Mouse (Mus musculus): ENCODE data around the gene Ulk1.
"Not testable (repeated sequence)": the region's sequence is repeated elsewhere in the genome, so short reads cannot be mapped to it uniquely, and the experiment has no call there.

The Ulk1 gene

DNA sequence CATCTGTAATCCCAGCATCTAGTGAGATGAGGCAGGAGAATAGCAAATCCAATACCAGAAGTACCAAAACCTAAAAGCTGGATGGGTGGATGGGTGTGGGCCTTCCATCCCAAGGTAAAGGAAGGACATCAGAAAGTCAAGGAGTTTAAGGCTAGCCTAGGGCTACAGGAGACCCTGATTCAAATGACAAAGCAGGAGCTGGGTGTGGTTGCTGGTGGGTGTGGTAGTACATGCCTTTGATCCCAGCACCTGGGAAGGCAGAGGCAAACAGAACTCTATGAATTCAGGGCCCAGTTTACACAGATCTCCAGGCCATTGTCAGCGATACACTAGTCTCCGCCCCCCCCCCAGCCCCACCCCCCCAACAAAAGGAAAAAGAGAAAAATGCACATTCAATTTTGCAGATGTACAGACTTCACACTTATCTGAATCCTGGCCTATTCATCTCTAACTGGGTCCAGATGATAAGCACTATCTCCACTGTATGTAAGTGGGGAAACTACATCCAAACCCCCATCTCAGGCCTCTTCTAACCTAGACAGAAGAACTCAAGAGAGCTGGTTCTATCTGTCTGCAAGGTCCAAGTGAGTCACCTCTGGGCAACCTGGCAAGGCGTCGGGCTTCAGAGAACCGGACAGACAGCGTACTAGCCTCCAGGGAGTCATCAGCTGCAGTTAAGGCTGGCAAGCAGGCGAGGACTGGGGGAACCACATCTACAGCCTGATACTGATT, 5.7 kb downstream of the Ulk1 start:
- no peak for DNase-seq (ENCODE audit: low spot score in 2 of 2)

DNA sequence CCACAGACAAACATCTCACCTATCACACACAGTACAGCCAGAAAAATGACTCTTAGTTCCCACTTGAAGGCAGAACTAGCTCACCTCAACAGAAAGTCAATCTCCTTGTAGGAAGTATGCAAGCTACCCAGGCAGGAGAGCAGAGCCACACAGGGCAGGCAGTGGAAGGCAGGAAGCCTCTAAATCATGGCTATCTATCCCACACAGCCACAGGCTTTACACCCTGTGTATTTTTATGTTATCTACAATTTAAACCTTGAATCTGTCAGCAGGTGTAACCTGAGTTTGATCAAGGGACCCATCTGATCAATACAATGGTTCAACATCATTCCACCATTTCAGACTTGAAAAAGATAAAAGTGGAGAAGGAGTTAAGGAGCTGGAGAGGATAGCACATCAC, 7.1 kb downstream of the Ulk1 start:
- DNase-seq (ENCODE audit: low spot score in 2 of 2) = no peak

DNA sequence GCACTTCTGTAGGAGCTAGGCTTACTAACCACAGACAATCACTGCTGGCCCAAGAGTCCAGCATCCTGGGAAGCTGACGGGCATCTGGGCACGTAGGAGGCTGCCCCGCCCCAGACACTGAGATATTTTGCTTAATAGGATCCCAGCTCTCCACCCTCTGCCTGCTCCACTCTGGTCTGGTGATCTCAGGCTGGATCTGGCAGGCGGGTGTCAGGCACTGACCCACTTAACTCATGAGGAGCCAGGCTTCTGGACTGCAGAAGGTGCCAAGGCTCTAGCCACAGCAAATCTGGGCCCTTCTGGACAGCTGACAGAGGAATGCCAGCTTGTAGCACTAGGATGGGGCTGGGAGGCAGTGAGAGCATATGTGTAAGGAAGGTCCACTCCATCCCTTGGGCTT, 7.7 kb downstream of the Ulk1 start:
- no peak for DNase-seq (ENCODE audit: low spot score in 2 of 2)

DNA sequence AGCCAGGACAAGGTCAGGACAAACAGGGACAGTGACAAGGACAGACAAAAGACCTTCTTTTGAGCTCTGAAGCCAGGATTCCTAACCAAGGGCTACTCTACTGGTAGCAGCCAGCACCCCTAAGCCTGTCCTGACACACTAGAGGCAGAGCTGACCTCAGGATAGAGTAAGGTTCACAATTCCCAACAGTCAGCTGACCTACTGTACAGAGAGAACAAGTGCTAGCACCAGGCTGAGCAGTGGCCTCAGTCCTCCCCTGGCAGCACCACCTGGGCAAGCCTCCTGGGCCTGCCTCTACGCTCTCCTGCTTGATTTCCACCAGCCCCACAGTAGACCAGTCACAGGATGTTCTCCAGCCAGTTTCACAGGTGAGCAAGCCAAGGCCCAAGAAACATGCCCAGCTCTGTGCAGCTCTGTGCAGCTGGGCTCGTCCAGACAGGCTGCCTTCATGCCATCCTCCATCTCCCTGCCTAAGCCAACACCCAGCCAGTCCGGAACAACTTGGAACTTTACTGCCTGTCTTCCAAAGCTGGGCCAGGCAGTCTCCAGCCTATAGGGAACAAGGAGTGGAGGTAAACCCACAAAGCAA, 8.8 kb downstream of the Ulk1 start:
- DNase-seq (ENCODE audit: low spot score in 2 of 2) = no peak

DNA sequence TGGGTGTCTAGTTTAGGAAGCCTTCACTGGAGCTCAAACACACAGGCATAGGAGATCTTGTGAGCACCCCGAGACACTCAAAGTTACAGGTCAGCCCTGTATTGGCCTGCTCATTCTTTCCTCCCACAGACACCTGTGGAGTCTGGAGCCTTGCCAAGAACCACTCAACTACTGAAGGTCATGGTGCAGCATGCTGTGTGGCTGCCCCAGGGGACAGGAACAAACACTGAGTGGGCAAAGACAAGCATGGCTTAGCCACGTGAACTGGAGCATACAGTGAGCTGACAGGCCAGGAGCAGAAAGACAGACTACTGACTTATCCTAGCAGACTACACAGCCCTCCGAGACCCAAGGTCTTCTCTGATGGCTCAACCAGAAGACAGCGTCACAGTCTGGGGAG, 12.2 kb downstream of the Ulk1 start:
- no peak for DNase-seq (ENCODE audit: low spot score in 2 of 2)

DNA sequence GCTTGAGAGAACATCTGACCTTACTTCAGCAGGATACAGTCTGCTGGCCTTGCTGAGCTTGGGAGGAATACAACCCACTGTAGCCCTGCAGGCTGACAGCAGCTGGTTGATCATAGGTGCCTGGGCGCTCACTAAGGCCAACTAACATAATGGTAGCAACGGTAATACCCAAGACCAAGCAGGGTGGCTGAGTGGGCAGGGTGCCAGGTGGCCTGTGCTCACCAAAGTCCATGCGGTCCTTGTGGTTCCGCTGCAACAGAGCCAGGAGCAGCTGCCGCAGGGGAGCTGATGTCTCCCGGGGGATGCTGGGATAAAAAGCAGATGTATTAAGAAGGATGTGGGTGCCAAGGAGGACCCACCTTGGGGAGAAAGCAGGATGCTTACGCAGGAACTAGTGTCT, 15.5 kb downstream of the Ulk1 start:
- DNase-seq (ENCODE audit: low spot score in 2 of 2) = no peak

DNA sequence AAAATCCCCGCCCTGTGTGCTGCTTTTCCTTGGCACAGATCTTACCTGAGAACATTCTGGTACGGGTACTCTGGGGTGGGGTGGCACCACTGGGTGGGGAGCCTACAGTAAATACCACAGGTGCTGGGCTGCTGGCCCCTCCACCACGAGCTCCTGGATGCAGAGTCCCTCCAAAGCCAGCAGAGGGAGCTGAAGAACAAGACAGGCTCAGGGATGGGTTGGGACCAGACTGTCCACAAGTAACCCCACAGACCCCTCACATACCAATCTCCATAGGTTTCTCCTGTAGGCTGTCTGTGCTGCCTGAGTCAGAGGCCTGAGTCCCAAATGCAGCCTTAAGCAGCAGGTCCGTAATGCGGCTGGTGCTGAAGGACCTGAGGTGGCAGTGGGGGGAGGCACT, 21.2 kb downstream of the Ulk1 start:
- peak in 1 of 2 experiments; percentile 40 for DNase-seq (ENCODE audit: low spot score in 2 of 2)

DNA sequence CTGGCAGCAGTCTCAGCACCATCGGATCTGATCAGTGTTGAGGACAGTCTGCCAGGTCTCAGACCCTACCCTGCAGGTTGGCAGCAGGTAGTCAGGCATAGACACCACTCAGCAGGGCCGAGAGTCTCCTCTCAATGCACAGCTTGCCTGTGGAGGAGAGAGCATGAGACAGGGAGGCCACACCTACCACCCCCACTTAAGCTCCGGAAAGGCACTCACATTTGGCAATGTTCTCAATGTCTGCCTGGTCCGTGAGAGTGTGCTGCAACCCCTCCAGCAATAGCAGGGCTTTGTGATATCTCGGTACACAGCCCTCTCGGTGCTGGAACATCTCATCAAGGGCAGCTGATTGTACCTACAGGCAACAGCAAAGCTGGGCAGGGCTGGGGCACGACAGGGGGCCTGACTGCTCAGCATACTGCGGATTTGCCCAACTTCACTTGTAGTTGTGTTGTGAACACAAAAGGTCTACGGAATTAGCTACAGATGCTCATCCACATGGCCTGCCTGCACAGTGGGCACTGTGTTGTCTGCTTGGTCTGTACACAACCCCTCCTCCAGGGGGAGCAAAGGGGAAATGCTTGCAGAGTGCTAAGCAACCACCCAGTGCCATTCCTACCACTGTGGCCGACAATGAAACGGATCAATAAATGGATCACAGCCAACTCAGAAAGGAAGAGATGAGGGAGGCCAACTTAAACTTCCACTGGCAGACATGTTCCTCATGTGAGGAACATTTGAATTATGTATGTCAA, 23.6 kb downstream of the Ulk1 start:
- peak; percentile 24 to 60 for DNase-seq (ENCODE audit: low spot score in 2 of 2)

DNA sequence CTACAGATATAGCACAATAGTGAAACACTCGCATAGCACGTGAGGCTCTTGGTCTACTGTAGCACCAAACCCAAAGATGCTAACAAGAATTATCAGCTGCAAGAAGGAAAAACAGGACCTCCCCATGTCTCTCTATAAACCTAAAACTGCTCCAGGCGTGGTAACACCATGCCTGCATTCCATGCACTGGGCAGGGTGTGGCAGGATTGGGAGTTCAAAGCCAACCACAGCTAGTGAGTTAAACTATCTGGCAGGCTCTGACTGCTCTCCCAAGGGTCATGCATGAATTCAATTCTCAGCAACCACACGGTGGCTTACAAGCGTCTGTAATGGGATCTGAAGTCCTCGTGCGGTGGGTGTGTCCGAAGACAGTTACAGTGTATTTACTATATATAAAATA, 26.7 kb downstream of the Ulk1 start:
- no peak for DNase-seq (ENCODE audit: low spot score in 2 of 2)

DNA sequence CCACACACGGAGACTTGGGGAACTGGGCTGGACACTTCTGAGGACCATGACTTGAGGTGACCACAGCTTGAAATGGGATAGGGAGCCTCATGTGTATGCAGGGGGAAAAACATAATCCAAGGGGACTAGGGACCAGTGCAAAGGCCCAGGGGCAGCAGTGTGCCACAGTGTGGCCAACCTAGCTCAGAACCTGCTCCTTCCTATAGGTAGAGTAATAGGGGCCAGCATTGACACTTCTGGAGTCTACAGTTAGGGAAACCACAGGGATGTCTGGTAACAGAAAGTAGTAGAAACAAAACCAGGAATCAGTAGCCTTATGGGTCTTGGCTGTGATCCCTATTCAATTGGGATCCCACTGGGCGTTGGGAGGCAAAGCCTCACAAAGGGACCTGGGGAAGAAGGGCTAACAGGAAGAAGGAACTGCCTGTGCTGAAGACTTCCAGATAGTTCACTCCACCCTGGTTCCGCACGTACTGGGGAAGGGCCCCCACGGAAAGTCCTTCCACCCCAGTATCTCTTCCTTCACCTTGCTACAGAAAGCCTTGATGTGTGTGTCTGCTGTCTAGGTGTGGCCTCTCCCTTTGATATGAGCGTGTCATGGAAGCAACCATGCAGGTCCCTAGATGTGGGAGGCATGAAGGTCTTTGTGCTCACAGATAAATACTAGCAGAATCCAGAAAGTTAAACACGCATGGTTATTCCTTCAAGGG, 28.2 kb downstream of the Ulk1 start:
- DNase-seq (ENCODE audit: low spot score in 2 of 2) = no peak

DNA sequence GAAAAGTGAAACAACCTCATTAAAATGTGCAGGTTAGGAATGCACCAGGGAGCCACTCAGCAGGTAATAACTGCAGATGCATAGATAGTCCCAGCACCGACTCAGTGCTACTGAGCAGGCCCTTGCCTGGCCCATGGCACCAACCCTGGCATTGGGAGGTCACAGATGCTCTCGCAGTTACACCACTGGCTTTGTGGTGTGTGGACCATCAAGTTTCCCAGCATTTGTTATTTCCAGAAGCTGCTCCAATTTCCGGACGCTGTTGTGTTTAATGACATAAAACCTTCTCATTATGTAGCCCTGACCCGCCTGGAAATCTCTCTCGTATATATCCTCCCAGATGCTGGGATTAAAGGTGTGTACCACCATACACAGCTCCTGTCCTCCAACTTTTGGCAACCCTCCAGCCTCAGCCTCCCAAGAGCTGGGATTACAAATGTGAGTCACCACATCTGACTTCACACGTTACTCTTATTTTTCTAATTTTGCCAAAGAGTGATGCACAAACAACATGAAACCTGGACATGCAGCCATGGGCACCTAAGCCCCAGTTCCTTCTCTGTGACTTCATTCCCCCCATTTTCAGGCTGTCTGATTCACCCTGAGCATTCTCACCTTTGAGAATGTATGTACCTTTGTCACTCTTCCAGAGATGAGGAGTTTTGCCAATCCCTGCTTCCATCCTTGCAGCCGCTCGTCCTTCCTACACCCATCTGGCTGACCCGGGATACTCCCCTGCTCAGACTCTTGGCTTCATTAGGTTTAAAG, 29.0 kb downstream of the Ulk1 start:
- DNase-seq (ENCODE audit: low spot score in 2 of 2) = peak in 1 of 2 experiments; percentile 31

DNA sequence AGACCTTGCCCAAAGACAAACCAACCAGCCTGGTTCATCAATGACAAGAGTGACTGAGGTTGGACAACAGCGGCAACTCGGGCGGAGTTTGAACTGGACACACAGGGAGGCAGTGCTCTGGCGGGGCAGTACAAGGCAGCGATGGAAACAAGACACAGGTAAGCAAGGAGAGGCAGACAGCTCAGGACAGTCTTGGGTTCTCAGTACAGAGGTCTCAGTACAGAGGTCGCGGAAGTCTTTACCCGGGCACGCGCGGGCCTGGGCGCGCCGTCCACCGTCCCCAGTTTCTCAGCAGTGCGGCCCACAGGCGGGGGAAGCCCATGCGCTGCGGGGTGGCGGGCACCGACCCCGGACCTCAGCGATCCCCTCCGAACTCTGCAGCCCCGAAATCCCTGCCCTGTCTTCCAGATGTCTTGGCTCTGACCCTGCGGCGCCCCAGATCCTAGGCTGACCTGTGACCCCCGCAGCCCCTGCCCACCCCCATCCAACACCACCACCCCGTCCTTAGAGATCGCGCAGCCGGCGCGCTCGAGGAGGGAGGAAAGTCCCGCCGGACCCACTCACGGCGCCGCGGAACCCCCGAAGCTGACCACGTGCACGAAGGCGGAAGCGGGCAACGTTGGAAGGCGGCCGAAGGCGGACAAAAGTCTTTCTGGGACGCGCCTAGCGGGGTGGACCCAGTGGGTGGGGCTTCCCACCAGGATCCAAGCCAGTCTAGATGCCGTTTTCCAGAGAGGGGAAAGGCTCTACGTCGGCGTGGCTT, 29.7 kb downstream of the Ulk1 start, which contains the start of gene Pus1:
Gene Pus1, minus strand, starts transcription at position 662 of the 763 bp plus-strand sequence.
- peak; percentile 95 for DNase-seq (ENCODE audit: low spot score in 2 of 2)

DNA sequence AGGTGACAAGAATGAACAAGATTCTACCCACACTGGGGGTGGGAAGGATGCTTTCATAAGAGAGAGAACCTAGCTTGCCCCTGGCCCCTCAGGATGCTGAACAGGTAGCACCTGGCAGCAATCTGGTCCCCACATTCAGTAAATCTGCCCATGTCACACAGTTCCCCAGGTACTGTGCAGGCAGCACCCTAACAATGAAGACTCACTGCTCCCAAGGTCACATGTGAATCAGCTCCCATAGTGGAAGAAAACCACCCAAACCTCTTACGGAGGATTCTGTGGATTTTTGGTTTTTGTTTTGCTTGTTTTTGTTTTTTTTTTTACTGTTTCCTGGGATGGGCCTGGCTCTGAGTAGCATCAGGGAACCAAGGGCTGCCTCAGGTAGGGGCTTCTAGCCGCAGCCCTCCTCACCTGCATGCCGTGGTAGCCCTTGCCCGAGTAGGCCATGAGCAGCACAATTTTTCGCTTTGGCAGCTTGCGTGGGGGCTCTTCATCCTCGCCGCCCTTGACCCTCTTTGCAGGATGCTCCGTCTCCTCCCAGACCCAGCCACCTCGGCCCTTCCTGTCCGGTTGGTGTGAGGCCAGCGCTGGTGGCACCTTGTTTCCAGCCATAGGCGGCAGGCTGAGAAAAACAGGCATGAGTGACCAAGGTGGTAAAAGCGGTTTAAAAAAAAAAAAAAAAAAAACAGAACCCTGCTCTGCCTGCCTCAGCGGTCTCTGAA, 30.5 kb downstream of the Ulk1 start:
- no peak for DNase-seq (ENCODE audit: low spot score in 2 of 2)

DNA sequence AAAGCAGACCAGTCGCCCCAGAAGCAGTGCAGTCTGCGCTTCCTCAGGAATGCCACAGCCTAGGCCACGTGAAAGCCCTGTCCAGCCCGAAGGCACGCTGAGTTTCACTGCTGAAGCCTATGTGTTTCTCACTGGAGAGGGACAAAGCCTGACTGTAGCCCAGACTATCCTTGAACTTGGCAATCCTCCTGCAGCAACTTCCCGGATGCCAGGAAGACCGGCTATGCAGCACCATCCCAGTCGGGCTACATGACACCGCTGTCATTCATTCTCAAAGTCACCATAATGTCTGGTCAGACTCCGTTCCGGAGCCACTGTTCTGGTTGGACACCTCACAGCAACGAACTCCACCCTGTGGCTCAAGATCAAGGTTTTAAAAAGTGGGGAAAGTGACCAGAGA, 31.6 kb downstream of the Ulk1 start:
- no peak for DNase-seq (ENCODE audit: low spot score in 2 of 2)

DNA sequence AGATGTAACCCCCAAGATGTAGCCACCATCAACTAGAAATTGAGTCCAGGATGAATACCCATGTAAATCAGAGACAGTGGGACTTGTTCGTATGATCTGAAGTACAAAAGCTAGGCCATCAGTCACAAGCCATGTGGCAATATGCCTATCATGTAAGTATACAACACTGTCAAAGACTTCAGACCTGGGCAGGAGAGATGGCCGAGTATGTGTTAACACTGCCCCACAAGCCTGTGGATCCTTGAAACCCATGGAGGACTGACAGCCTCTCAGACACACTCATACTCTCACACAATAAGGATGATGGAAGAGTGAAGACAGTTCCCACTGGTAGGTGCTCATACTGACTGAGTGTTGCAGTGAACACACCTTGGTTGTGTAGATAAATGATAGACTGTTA, 33.8 kb downstream of the Ulk1 start:
- no peak for DNase-seq (ENCODE audit: low spot score in 2 of 2)

DNA sequence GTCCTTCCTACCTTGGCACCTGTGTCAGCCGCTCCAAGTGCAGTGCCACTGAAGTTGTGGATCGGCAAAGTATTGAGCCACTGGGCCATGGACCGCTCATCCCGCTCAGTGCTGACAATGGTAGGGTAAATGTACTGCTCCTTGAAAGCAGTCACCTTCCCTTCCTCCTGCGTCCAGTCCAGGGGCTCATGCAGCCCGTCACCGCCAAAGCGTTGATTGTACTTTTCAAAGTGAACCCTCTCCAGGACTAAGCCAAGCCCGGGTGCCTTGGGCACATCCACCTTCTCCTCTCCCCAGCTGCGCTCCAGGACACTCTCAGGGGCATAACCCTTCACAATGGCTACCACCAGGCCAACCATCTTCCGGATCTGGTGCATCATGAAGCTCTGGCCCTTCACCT, 35.4 kb downstream of the Ulk1 start:
- DNase-seq (ENCODE audit: low spot score in 2 of 2) = no peak

DNA sequence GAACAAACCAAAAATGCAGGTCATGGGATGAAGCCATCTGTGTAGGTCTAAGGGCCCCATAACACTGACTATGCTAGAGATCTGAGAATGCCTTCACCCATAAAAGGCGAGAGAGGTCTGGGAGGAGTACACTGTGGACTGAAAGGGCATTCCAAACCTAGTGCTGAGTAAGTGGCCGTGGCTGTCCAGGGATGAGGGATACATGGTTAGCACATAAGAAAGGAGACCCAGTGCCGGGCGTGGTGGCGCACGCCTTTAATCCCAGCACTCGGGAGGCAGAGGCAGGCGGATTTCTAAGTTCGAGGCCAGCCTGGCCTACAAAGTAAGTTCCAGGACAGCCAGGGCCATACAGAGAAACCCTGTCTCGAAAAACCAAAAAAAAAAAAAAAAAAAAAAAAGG, 37.0 kb downstream of the Ulk1 start:
- not testable (repeated sequence) for DNase-seq (ENCODE audit: low spot score in 2 of 2)

DNA sequence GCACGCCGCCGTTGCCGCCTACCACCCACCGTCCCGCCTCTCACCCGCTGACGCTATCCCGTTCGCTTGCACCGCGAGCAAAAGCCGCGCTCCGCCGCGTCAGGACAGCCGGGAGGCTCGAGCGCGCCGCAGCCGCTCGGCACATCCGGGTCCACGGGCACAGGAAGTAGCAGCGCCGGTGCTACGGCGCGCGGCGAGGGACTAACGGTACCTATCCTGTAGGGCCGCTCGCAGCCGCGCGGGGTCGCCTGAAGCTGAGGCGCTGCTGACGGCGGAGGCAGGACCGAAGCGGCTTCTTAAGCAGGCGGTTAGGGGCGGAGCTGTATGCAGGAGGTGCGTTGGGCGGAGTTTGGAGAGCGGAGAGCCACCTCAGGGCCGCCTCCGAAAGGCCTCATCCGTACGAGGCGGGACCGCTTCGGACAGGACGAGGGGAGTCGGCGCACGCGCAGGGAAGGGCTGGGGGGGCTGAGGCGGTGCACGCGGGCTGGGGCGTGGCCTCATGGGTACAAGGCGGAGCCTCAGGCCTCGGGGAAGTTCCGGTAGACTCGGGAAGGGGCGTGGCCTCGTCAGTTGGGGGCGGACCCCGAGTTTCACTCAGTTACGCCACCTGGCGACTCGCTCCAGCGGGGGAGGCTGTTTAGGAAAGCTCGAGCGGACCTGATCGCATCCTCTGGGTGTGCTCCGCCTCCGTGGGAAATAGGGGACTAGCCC, 39.3 kb downstream of the Ulk1 start, which contains the start of gene Ep400:
Gene Ep400, minus strand, starts transcription at position 270 of the 711 bp plus-strand sequence.
- DNase-seq (ENCODE audit: low spot score in 2 of 2) = peak; percentile 99

DNA sequence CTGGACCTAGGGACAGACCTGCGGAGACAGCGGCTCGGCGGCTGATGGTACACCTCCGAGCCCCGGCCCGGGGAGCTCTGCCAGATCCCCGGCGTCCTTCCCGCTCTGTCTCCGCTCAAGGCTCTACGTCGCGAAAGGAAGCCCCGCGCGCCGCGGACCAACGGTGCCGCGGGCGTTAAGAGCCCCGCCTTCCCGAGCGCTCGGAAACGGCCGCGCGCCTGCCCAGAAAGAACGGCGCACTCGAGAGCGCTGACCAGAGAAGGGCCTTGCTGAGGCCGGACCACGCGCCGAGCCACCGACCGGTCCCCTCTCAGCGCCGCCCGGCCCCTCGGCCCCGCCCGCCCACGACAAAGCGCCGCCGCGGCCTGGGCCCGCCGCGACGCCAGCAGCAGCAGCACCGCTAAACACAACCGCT, 39.9 kb downstream of the Ulk1 start:
- DNase-seq (ENCODE audit: low spot score in 2 of 2) = no peak
